Mouse (Mus musculus): ENCODE results near the gene Slc38a4.

DNA sequence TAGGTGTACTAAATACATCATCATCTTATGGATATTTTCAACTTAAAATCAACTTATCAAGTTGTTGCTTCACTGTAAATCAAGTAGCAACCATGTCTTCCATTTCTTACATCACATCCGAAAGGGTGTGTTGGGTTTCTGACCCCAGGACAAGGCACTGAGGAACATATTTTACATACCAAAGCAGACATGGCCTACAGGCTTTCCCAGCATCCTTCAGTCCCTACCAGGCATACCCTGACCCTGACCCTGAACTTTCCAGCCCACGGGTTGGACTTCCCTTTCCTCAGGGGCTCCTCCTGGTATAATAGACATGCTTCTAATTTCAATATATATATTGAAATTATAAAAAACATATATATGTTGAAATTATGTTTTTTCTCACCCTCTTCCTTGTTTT is 33.5 kb downstream of the Slc38a4 start:
- TF ChIP-seq POLR2A (IDR thresholded peaks at IDR 0.05; ENCODE audit: control insufficient read depth, low read depth, low read length) (no peak), CTCF (IDR thresholded peaks at IDR 0.05; ENCODE audit: control insufficient read depth, insufficient read depth, insufficient replicate concordance, low read depth, low read length) (no peak)
